Mouse (Mus musculus): ENCODE measurements at regions not wholly inside any gene's neighbourhood (a gene's known extent, or its start where the extent isn't known, plus 50 kb on each side); places are given as distances from the start of the nearest gene placed in this dataset.

DNA sequence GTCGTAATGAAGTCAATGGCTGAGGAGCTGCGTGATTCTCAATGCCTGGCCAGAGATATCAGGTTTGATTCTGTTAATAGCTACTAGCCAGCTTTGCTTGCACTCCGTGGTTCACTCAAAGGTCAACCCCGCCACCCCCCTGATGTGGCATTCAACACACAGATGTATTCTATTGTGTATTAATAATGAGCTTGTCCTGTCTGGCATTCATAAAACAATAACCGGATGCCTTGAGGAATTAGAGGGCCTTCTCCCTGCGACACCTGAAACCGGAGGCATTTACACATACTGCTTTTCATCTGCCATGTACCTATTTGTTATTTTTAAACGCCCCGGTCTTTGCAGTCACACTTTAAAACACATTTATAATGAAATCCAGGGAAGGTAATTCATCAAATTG lies 1057.8 kb upstream of the Tenm3 start:
- H3K4me3 ChIP-seq (ENCODE audit: insufficient read depth, poor library complexity, severe bottlenecking): no peak overlapping the region
- H3K79me3 ChIP-seq (ENCODE audit: low read depth): no peaks in the 10 kb centered on the region
- no peaks in the 10 kb centered on the region for H3K79me2 ChIP-seq (ENCODE audit: control insufficient read depth, insufficient read depth)
- H3K36me3 ChIP-seq (ENCODE audit: control insufficient read depth, insufficient read depth): no peaks in the 10 kb centered on the region
- no peaks in the 10 kb centered on the region for H3K27me3 ChIP-seq (ENCODE audit: control insufficient read depth, insufficient read depth, insufficient read length)
- TF ChIP-seq USF1 (IDR thresholded peaks at IDR 0.05; ENCODE audit: low read depth): no peak
- no peak for TF ChIP-seq FOSL1 (IDR thresholded peaks at IDR 0.05; ENCODE audit: insufficient read depth, low read length, poor library complexity, severe bottlenecking)
- no peak for TF ChIP-seq MAX (IDR thresholded peaks at IDR 0.05)
- no peak for TF ChIP-seq MYOG (IDR thresholded peaks at IDR 0.05; ENCODE audit: control insufficient read depth, extremely low read depth, insufficient read length)
- no peak for TF ChIP-seq MYOD1 (IDR thresholded peaks at IDR 0.05; ENCODE audit: control insufficient read depth, insufficient read length, low read depth)
- TF ChIP-seq CEBPB (IDR thresholded peaks at IDR 0.05; ENCODE audit: low read depth): no peak
- no peak for TF ChIP-seq CTCF (IDR thresholded peaks at IDR 0.05; ENCODE audit: control insufficient read depth, insufficient read depth, insufficient read length)
- no peak overlapping the region for H3ac ChIP-seq (ENCODE audit: control insufficient read depth, insufficient read length, low read depth)
